Mouse (Mus musculus): ENCODE measurements around the gene Olfr926. TPM values are rescaled to one million over a fixed set of nuclear protein-coding genes. Genes with fewer than 3 reads are reported as not detected.
"Not testable (repeated sequence)": the region's sequence is repeated elsewhere in the genome, so short reads cannot be mapped to it uniquely, and the experiment has no call there.

Gene Olfr926
- total RNA-seq (2021) = not detected

- no peak for DNase-seq
- intact Hi-C loops (cut with DNase I) = no loop called here
These were observed at the start of gene Olfr926 for GRCm38 (mm10) chr9:38876826-38877225. TSS of gene Olfr926 (plus strand) at chr9:38877126.

DNA sequence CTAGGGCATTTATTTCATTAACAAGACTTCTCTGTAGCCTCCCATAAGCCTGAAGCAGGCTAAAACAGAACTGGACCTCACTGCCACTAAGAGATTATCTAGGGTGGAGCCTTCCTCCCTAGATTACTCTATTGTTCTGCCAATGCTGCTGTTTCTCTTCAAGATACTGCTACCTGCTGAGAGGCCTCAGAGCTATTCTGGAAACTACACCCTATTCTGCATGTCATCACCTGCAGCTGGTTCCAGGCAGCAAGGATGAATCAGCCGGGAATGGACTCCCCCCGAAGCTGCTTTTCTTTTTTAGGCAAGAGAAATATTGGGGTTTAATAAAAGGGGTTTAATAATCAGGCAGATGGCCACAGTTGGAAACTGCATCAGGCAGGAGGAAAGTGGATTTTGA lies 43.9 kb upstream of the Olfr926 start:
- no peak for DNase-seq
- intact Hi-C loops (cut with DNase I) = no loop called here

DNA sequence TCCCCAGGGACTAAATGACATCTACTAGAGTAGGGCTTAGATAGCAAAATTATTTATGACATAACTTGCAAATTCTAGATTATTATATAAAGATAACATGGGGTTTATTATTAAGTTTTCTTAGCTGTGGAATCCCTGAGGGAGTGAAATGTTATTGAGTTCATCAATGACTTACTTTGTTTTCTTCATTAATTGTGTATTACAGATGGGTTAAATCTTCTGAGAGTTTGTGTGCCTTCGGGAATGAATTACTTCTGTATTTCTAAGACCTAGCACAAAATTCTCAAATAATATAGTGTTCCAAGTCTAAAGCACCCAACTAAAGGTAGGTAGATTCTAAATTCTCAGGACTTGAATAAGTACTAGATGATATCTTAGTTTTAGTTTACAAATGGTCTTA lies 32.8 kb upstream of the Olfr926 start, which contains the start of gene Olfr924:
Gene Olfr924, plus strand, starts transcription at position 301 of the 400 bp plus-strand sequence.
- intact Hi-C loops (cut with DNase I) = no loop called here

GRCm38 (mm10) chr9:38854760-38855159 lies 22.2 kb upstream of the Olfr926 start, which contains the start of gene Olfr26:
TSS of gene Olfr26 (plus strand) at chr9:38855060.
- DNase-seq = no peak
- intact Hi-C loops (cut with DNase I) = no loop called here

More for the DNA sequence above, 32.8 kb upstream of the Olfr926 start, which contains the start of gene Olfr924:
- no peak for DNase-seq

DNA sequence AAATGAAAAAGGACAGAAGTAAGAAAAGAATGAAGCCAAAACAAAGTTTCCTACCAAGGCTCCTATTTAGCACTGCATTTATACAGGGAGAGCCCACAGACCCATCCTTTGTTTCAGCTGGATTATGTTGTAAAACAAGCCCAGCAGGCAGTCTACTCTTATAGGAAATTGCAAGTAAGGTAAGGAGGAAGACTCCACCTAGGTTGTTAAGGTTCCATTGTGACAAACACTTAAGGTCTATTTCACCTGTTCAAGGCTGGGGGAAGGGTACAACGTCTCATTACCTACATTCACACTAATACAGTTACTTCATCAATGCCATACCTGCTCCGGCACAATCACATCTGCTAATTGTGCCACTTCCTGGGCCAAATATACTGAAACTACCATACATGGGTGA lies 2.0 kb upstream of the Olfr926 start:
- not testable (repeated sequence) for DNase-seq

More for the DNA sequence above, 2.0 kb upstream of the Olfr926 start:
- intact Hi-C loops (cut with DNase I) = not testable (repeated sequence)

Other genes starting within 250 kb of the Olfr926 start
- not detected for gene Olfr916, start 217.3 kb upstream of the Olfr926 start, total RNA-seq (2021)
- not detected for gene Olfr917, start 211.3 kb upstream of the Olfr926 start, total RNA-seq (2021)
- gene Olfr918, start 202.5 kb upstream of the Olfr926 start, total RNA-seq (2021) = not detected
- not detected for gene Olfr919, start 173.5 kb upstream of the Olfr926 start, total RNA-seq (2021)
- 1 to 10 TPM; 6.6 to 7.6 TPM for gene Vwa5a, start 158.9 kb upstream of the Olfr926 start, total RNA-seq (2021)
- gene Olfr920, start 124.8 kb upstream of the Olfr926 start, total RNA-seq (2021) = under 1 TPM in 1 of 2 experiments, not detected in 1; 0.06 TPM
- gene Olfr921, start 104.1 kb upstream of the Olfr926 start, total RNA-seq (2021) = not detected
- gene Olfr922, start 62.5 kb upstream of the Olfr926 start, total RNA-seq (2021) = not detected
- not detected for gene Olfr923, start 50.6 kb upstream of the Olfr926 start, total RNA-seq (2021)
- gene Olfr924, start 32.7 kb upstream of the Olfr926 start, total RNA-seq (2021) = not detected
- gene Olfr26, start 22.1 kb upstream of the Olfr926 start, total RNA-seq (2021) = not detected
- gene Olfr930, start 52.7 kb downstream of the Olfr926 start, total RNA-seq (2021) = not detected
- gene Olfr933, start 95.2 kb downstream of the Olfr926 start, total RNA-seq (2021) = not detected
- not detected for gene Olfr934, start 111.2 kb downstream of the Olfr926 start, total RNA-seq (2021)
- not detected for gene Olfr935, start 122.6 kb downstream of the Olfr926 start, total RNA-seq (2021)
- not detected for gene Olfr146, start 146.3 kb downstream of the Olfr926 start, total RNA-seq (2021)
- not detected for gene Olfr937, start 187.8 kb downstream of the Olfr926 start, total RNA-seq (2021)
- gene Olfr938, start 201.8 kb downstream of the Olfr926 start, total RNA-seq (2021) = not detected

Data from left cerebral cortex, postnatal 4 days (tissue).